Mouse (Mus musculus): ENCODE data around the gene Magi2.

- TF ChIP-seq CTCF (IDR thresholded peaks at IDR 0.05; ENCODE audit: extremely low read depth, insufficient read depth, insufficient read length, insufficient replicate concordance): no peak
- no peak for TF ChIP-seq POLR2A (IDR thresholded peaks at IDR 0.05; ENCODE audit: low read depth, low read length)
Measured at GRCm38 (mm10) chr5:20109496-20109895, 882.7 kb downstream of the Magi2 start.
